Comparison of ENCODE assay signal across 8 mouse cellular contexts in genomic region chr2:31469931-31470682, GRCm38 (mm10). TPM values are rescaled to one million over a fixed set of nuclear protein-coding genes. Genes with fewer than 3 reads are reported as not detected.
DNase-seq lines count a peak whose midpoint lies in the region; ATAC-seq and TF ChIP-seq lines count a peak whose summit lies in the region.

Ass1 (plus strand) TSS chr2:31470207.

- peak within 1 kb of the TSS; percentile 84 for H3K4me2 ChIP-seq in forebrain, embryonic 15.5 days (replicated peaks)

- H3K9ac ChIP-seq in ES-Bruce4 (ENCODE audit: low read depth, poor library complexity, severe bottlenecking): peak within 1 kb of the TSS; percentile 80
- peak within 1 kb of the TSS; percentile 40 for H3K9ac ChIP-seq in forebrain, embryonic 15.5 days (replicated peaks)

- peak; percentile 68 for ATAC-seq in forebrain, embryonic 15.5 days (replicated peaks)
- ATAC-seq in neutrophil, adult 5-6 weeks (ENCODE audit: extremely low read depth, insufficient number of reproducible peaks, low FRiP score, poor library complexity, severe bottlenecking): peak; percentile 46

- peak; percentile 29 for TF ChIP-seq POLR2A in ES-Bruce4 (IDR thresholded peaks at IDR 0.05; ENCODE audit: insufficient read depth, low read length)
- peak; percentile 56; the same call in 1 of the 2 replicates for TF ChIP-seq POLR2A in lung, adult 2 months (IDR thresholded peaks at IDR 0.05; ENCODE audit: borderline replicate concordance, extremely low read depth, low read depth, low read length)
- 0 out of 2 replicates have a peak, but pooled peaks have one; percentile 32 for TF ChIP-seq POLR2A in thymus, adult 2 months (IDR thresholded peaks at IDR 0.05; ENCODE audit: control insufficient read depth, extremely low read depth, insufficient read depth, low read length, poor library complexity)

- peak within 1 kb of the TSS; percentile 7 for H3K27ac ChIP-seq in ES-Bruce4 (ENCODE audit: insufficient read depth, low read length)
- H3K27ac ChIP-seq in forebrain, embryonic 15.5 days (replicated peaks): no peak within 1 kb of the TSS
- H3K27ac ChIP-seq in thymus, adult 2 months (ENCODE audit: control insufficient read depth, insufficient read depth, low read length): no peak within 1 kb of the TSS

- intact Hi-C loops in heart, postnatal 25 days (cut with DNase I): no loop called here

- H3K4me3 ChIP-seq in ES-Bruce4 (ENCODE audit: low read depth, low read length): peak within 1 kb of the TSS; percentile 87
- peak within 1 kb of the TSS; percentile 42 for H3K4me3 ChIP-seq in forebrain, embryonic 15.5 days
- H3K4me3 ChIP-seq in lung, adult 2 months (replicated peaks; ENCODE audit: extremely low read depth, low read depth, low read length): peak within 1 kb of the TSS; percentile 67
- H3K4me3 ChIP-seq in thymus, adult 2 months (ENCODE audit: control insufficient read depth, insufficient read depth, low read length): peak within 1 kb of the TSS; percentile 55

- H3K9me3 ChIP-seq in ES-Bruce4 (replicated peaks; ENCODE audit: control insufficient read depth, insufficient read depth, low read length, poor library complexity, severe bottlenecking): no peaks in the 10 kb centered on the region
- no peaks in the 10 kb centered on the region for H3K9me3 ChIP-seq in forebrain, embryonic 15.5 days

- peaks cover 10% of the 10 kb centered on the region; the same call in 1 of the 2 replicates for H3K36me3 ChIP-seq in ES-Bruce4 (ENCODE audit: control insufficient read depth, insufficient read depth, low read length, poor library complexity, severe bottlenecking)
- no peaks in the 10 kb centered on the region for H3K36me3 ChIP-seq in forebrain, embryonic 15.5 days
- H3K36me3 ChIP-seq in thymus, adult 2 months (ENCODE audit: control insufficient read depth, insufficient read depth, low read length): no peaks in the 10 kb centered on the region

- TF ChIP-seq CTCF in ES-Bruce4 (IDR thresholded peaks at IDR 0.05; ENCODE audit: low read depth, low read length): peak; percentile 27
- TF ChIP-seq CTCF in lung, adult 2 months (IDR thresholded peaks at IDR 0.05; ENCODE audit: insufficient read depth, low read length): no peak
- peak; percentile 54; the same call in 1 of the 2 replicates for TF ChIP-seq CTCF in thymus, adult 2 months (IDR thresholded peaks at IDR 0.05; ENCODE audit: borderline replicate concordance, control insufficient read depth, extremely low read depth, insufficient read depth, low read length, poor library complexity)

- peak; percentile 56 for DNase-seq in c-Kit-positive CD71-positive TER-119-positive erythroid progenitor cells, embryonic 14.5 days (ENCODE audit: low spot score)
- DNase-seq in heart, postnatal 25 days (ENCODE audit: low spot score): peak; percentile 60
- peak; percentile 25 to 50 for DNase-seq in layer of hippocampus, adult 18-20 months (ENCODE audit: low spot score in 2 of 2)
- peak; percentile 74 for DNase-seq in lung, adult 2 months
- DNase-seq in thymus, adult 2 months: peak; percentile 90

- under 1% methylated on average over 48 of the region's 49 CpGs for WGBS in forebrain, embryonic 15.5 days
- 1% methylated on average over 49 of the region's 49 CpGs for WGBS in lung, adult 2 months
- under 1% methylated on average over 49 of the region's 49 CpGs for WGBS in thymus, adult 2 months

- peaks cover 2% of the 10 kb centered on the region for H3K4me1 ChIP-seq in ES-Bruce4 (ENCODE audit: control insufficient read depth, insufficient read depth, low read length)
- peaks cover 14% of the 10 kb centered on the region for H3K4me1 ChIP-seq in forebrain, embryonic 15.5 days
- peaks cover 2% of the 10 kb centered on the region; the same call in 1 of the 2 replicates for H3K4me1 ChIP-seq in lung, adult 2 months (ENCODE audit: control insufficient read depth, insufficient read depth, low read length)
- H3K4me1 ChIP-seq in thymus, adult 2 months (replicated peaks; ENCODE audit: control insufficient read depth, insufficient read depth, low read length): peaks cover 19% of the 10 kb centered on the region

- H3K27me3 ChIP-seq in ES-Bruce4 (ENCODE audit: control insufficient read depth, insufficient read depth, low read length, poor library complexity, severe bottlenecking): no peaks in the 10 kb centered on the region
- H3K27me3 ChIP-seq in forebrain, embryonic 15.5 days: peaks cover 27% of the 10 kb centered on the region
- no peaks in the 10 kb centered on the region for H3K27me3 ChIP-seq in thymus, adult 2 months (ENCODE audit: control insufficient read depth, insufficient read depth, low read length)

- no peak for TF ChIP-seq EP300 in ES-Bruce4 (IDR thresholded peaks at IDR 0.05; ENCODE audit: insufficient read depth, low read depth, low read length)

RNA-seq across cellular contexts. Expression of gene Ass1, which starts in this region (rescaled TPM):
- polyA plus RNA-seq in ES-Bruce4 (2011; ENCODE audit: insufficient read depth, insufficient read length, low read depth, missing spikeins): 168 and 176 TPM in 2 replicates
- polyA plus RNA-seq in forebrain, embryonic 15.5 days (2015; fragmentation: Nextera tagmentation; extraction: Ambion mirVana): 4.5 and 6.3 TPM in 2 replicates
- total RNA-seq in heart, postnatal 25 days (2021): 1 to 10 TPM; 4.3 to 4.4 TPM
- 10 to 100 TPM; 33.8 to 40.5 TPM for total RNA-seq in layer of hippocampus, adult 18-20 months (2021)
- polyA plus RNA-seq in lung, adult 2 months (2012; rRNA removed): 14.3 and 18.2 TPM in 2 replicates
- 10.6 and 18.4 TPM in 2 replicates for total RNA-seq in neutrophil, adult 5-6 weeks (2017)
- 36.3 and 46.6 TPM in 2 replicates for polyA plus RNA-seq in thymus, adult 2 months (2012; rRNA removed)

Comparison
In these comparisons a context has a peak if more than half of its experiments do, and no peak if none do; other contexts are left out.
1. DNase-seq: peak in every context shown above with its lines; median percentile 90 in thymus, adult 2 months; 74 in lung, adult 2 months; 60 in heart, postnatal 25 days; 56 in c-Kit-positive CD71-positive TER-119-positive erythroid progenitor cells, embryonic 14.5 days; 38 in layer of hippocampus, adult 18-20 months.